Mouse (Mus musculus): Measurements from ENCODE around the gene Sp2.

The Sp2 gene

DNA sequence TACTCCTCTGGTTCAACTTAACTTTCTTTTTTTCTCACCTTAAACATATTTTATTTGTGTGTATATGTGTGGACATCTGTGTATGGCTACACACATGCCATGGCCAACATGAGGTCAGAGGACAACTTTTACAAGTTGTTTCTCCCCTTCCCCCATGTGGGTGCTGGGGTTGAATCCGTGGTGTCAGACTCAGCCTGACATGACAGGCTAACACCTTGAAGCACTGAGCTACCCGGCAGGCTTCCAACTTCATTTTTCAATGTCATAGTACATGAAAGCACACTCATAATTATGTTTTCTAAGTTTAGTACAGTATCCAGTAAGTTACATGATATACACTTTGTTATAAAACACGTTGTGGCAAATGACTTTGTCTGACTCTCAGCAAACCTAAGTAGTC, 12.4 kb downstream of the Sp2 start:
- in situ Hi-C loops (cut with MboI, MseI), result no loop called here

DNA sequence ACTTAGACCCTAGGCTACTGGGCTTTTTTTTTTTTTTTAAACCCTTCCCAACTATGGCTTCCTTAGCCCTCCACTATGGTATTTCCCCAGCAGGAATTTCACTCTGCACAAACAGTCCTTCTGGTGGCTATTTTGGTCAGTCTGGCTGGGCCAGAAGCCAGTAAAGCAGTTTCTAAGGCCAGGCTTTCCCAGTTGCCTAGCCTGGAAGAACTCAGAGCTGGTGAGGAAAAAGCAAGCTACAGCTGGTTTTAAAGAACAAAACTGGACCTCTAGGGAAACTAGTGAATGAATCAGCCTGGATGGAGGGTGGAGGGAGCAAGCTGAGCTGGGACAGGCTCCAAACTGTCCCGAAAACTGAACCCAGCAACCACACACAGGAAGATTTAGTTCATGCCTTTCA, 13.0 kb downstream of the Sp2 start:
- in situ Hi-C loops (cut with MboI, MseI), result no loop called here

DNA sequence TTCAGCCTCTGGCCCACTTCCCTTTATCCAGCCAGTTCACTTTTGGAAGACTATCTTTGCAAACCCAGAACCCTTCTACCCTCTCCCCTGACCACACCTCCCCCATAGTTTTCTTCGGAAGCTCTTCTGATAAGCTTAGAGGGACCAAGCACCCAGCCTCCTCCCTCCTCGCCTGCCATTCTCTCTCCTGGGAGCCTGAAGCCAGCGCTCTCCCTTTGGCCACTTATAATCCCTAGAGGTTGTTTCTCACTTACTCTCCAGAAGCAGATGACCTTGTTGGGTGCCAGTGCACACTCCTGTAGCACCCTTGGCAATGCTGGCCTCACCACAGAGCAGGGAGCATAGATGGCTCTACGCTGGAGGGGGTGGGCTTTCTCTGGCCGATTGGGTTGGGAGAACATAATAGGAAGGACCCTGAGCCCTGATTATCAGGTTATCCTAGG, 13.5 kb downstream of the Sp2 start:
- in situ Hi-C loops (cut with MboI, MseI), result no loop called here

DNA sequence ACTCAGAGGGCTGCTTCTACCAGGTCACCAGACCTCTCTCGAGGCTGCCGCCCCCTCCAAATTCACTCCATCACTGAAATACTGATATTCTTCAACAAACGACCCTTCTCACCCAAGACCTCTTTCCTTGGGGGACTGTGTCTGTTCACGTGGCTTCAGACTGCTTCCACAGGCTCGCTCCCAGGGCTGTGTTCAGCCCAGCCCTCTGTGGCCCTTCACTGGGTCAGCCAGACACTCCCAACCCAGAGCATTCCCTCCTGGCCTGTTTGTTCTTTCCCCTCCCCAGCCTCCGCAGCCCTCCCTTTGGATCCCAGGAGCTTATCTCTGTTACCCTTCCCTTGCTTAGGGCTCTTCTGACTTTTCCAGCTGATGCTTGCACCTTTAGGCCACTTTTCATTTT, 14.3 kb downstream of the Sp2 start:
- in situ Hi-C loops (cut with MboI, MseI), result no loop called here

DNA sequence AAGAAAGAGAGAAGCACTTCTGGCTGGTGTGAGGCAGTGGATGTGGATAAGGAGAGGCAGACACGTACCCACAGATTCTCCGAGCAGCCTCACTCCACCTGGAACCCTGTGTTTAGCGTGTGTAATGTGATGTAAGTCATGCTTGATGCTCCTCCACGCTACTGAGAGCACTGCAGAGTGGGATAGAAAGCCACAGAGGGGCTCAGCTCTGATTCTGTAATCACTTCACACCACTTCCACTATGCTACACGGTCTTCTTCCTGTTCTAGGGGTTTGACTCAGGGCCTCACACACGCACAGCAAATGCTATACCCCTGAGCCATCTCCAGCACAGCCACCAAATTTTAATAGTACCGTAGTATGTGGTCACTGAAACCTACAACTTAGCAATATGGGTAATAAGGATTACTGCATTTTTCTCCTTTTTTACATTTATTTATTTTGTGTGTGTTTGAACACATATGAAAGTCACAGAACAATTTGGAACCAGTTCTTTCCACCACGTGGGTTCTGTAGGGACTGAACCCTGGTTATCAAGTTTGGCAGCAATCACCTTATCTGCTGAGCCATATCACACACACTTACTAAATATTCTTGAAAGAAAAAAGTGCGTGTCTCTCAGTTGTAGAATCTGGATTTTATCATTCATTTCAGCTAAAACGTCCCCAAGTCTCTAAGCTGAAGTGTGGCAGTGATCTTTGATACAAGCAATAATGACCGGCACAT, 15.1 kb downstream of the Sp2 start:
- in situ Hi-C loops (cut with MboI, MseI), result no loop called here

DNA sequence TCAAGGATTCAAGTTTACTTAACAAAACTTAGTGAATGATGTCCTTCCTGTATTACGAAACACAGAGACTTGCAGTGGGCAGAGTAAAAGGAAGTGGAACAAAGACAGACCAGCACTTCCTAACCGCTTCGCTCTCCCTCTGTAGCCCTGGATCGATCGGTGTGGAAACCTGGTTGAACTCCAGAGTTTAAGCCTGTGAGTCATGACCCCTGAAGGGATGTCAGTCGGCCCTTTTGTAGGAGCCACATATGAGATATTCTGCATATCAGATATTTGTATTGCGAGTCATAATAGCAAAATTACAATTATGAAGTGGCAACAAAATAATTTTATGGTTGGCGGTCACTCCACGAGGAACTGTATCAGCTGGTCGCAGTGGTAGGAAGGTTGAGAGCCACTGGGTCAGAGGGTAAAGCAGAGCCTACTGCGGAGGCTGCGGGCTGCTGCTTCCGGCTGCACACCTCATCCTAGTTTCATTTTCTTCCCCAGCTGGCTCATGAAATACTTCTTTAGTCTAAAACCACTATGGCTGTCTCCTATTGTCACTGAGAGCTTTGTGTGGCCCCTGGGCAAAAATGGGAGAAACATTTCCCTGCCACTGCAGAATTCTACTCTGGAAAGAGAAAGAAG, 15.7 kb downstream of the Sp2 start:
- in situ Hi-C loops (cut with MboI, MseI), result no loop called here

DNA sequence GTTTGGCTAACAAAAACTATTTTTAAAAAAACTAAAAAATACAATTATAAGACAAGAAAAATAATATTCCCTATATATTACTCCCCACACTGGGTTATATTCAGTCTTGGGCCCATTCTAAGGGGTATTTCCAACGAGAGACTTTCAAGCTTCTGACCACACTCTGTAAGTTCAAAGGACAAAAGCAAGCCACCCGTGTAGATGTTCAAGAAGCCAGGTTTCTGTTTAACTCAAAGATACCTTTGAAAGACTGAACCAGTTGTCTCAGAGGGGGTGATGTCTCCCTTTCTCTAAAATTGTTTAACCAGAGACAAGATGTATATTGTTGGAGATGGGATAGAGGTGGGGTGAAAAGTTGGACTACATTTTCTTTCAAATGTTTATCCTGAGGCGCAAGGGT, 16.6 kb downstream of the Sp2 start:
- in situ Hi-C loops (cut with MboI, MseI), result no loop called here

DNA sequence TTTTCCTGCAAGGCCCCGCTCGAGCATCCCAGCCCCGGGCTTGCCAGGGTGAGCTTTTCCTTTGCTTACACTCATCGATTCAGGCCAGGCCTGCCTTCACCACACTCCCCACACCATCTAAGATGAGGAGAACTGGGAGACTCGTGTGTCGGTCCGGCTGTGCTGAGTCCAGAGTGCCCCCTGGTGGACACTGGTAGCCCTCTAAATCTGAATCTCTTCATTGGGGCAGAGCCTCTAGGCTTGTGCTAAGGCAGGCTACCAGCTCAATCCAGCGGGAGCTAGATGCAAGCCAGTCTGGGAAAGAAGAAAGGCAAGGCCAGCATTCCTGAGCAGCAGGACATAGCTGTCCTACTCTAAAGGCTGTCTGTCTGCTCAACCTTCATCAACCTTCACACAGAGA, 19.2 kb downstream of the Sp2 start:
- in situ Hi-C loops (cut with MboI, MseI), result no loop called here

DNA sequence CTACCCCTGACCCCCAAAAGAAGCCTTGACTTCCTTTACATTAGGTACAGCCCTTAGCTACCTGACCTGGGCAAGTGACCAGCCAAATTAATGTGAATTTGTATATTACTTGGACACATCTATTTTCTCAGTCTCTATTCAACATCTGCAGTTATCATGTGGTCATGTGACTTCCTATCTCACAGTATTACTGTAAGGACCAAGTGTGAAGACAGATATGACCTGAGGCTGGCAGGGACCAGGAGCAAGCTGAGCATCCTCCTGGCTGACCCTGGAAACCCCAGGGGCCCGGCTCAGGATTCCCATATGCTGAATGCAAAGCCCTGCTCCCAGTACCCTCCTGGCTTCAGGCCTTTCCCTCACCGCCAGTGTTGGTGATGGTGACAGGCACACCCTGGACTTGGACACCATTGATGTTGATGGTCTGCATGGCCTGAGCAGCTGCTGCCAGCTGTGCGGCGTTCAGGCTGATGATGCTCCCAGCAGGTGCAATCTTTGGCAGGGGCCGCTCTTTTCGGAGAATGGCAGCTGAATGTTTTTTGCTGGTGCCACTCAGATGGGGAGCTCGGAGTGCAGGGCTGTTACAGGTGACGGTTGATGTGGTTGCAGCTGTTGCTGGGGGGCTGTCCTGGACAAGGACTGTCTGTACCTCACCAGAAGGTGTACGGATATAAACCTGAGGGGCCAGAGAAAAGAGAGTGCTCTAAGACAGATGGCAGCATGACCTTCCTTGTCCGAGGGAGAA, 25.5 kb downstream of the Sp2 start:
- in situ Hi-C loops (cut with MboI, MseI), result loop anchor here (10.0 kb wide), 1 partner anchor 1208 kb away; no protein-coding TSS in a partner anchor

DNA sequence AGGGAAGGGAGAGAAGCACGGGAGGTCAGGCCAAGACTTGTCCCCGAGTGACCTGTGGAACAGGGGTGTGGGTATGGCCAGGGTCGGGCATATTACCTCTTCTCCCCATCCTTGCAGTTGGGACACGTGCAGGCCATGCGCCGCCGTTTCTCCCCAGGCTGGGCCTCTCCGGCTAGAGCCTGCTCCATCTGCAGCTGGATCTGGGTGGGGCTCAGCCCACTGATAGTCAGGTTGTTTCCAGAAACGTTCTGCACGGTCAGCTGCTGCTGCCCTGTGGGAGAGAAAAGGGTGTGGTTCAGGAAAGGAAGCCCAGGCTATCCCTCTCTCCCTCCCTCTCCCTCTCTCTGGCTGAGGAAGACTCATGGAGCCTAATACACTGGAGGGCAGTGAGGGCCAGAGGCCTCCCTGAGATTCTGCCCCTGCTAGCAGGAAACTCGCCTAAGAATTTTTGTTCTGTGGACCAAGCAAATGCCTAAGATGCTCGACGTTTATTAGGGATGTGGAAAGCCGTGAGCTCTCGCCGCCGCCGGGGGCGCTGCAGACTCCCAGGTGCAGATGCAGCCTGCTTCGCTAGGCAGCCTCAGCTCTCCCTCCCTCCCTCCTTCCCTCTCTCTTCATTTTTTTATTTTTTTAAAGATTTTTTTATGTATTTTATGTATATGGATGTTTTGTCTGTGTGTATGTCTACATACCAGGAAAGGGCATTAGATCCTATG, 26.6 kb downstream of the Sp2 start:
- in situ Hi-C loops (cut with MboI, MseI), result loop anchor here (10.0 kb wide), 1 partner anchor 1209 kb away; no protein-coding TSS in a partner anchor

DNA sequence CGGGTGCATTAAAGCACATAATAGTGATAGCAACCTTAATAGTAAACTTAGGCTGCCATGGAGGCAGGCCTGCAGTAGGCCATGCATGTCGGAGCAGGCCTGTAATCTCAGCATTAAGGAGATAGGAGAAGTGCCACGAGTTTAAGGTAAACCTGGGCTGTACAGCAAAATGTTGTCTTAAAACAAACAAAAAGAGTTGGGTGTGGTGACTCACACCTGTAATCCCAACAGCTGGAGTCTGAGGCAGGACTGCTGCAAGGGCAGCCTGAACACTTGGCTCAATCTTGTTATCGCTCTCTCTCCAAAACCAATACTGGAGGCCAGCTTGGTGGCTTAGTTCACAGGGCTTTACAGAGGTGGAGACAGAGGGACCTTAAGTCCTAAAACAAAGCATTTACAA, 27.7 kb downstream of the Sp2 start:
- in situ Hi-C loops (cut with MboI, MseI), result loop anchor here (10.0 kb wide), 1 partner anchor 1210 kb away; no protein-coding TSS in a partner anchor

DNA sequence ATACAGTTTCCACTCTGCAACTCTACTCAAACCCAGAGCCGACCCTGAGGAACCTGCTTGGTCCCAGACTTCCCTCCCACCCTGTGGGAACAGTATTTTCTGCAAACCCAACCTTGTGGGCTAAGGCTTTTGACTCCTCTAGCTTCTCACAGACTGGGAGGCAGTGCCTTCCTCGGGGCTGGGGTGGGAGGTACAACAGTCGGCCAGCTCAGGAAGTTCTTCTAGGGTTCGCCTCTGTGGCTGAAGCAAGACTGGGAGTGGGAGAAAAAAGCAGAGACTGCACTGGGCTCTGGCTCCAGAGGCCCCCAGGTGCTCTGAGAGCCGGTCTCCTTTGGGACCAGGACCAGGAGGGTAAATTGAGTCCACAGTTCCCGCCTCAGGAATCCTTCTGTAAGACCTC, 29.9 kb downstream of the Sp2 start:
- in situ Hi-C loops (cut with MboI, MseI), result loop anchor here (10.0 kb wide), 1 partner anchor 1212 kb away; no protein-coding TSS in a partner anchor

DNA sequence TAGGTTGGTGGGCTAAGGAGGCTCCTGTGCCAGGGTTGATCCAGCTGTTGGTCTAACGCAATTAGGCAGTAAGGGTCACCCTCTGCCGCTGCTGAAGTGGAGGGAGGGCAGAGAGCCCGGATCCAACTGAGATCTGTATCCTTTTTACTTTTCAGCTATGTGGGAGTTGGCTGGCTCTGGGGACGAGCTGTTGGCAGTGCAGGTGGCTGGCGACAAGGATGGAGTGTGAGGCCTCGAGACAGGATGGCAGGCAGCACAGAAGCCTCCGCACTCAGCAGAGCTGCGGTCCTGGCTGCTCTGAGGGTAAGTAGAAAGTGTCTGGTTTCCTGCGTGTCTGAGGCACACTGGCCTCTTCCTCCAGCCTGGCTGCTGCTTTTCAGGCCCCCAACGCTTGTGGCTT, 30.3 kb downstream of the Sp2 start:
- in situ Hi-C loops (cut with MboI, MseI), result loop anchor here (10.0 kb wide), 1 partner anchor 1212 kb away; no protein-coding TSS in a partner anchor

DNA sequence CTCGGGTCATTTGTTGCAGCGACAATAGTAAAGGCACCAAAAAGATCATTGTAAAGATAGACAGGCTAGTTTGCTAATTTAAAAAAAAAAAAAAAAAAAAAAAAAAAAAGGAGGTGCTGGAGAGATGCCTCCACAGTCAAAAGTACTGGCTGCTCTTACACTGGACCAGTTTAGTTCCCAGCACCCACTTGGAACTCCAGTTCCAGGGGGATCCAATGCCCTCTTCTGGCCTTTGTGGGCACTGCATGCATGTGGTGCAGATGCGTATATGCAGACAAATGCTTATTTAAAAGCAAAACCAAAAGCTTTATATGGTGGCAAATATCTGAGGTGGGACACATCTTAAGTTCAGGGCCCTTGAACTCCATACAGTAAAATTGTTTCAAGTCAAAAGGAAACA, 32.0 kb downstream of the Sp2 start:
- in situ Hi-C loops (cut with MboI, MseI), result loop anchor here (10.0 kb wide), 1 partner anchor 1214 kb away; no protein-coding TSS in a partner anchor

DNA sequence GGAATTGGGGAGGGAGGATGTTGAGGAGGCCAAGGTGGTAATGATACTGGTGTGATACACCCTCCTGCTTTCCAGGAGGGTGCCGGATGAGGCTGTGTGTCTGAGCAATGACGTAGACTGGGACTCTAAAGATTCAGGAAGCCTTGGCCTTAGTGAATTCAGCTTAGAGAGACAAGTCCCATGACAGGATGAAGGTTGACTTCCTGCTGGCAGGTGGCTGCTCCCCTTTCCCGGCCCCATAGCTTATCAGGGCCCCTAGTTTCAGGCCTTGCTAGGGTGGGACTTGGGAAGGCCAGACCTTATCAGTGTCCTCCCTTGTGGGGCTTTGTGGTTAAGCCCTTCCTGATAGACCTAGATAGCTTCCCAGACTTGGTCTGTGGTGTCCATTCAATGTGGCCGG, 34.9 kb downstream of the Sp2 start:
- in situ Hi-C loops (cut with MboI, MseI), result no loop called here

DNA sequence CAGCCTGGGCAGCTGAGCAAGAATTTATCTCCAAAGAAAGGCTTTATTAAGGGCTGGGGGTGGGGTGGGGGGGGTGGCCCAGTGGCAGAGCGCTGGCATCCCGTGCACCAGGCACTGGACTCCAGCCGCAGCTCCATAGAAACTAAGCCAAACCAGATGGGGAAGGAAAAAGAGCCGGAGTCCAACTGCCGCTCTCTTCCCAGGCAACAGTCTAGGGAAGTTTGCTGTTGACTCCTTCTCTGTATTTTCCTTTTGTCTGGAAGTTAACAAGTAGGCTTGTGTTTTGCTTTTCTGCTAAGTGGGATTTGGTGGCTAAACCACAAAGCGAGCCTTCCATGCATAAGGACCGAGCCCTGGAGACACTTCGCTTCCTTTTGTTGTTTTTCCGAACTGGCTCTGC, 36.3 kb downstream of the Sp2 start:
- in situ Hi-C loops (cut with MboI, MseI), result no loop called here

DNA sequence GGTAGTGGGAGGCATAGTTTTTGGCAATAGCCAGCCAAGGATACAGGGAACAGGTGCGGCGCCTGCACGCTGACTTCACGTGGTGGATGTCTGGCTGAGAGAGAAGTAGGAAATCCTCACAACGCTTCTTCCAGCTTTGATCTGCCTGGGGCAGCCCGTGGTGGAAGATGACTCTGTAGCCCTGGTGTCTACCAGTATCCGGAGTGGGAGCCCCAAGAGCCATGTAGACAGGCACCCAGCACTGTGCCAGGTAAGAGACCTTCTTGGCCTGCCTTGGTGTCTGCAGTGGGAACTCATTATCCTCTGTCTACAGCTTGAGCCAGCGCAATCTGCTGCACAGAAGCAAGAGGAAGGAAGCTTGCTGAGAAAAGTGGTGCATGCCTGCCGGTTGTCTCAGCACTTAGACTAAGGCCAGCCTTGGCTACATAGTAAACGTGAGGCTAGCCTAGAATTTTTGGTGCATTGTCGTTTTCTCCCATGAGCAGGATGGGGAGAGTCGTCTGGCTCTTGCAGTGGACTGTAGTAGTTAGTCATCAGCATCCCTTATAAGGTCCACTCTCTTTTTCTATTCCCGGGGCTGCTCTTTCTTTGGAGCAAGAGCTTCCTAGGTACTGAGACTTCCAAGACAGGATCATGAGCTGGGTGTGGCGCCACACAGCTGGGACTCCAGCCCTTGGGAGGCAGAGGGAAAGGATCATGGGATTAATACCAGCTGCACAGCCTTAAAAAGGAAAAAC, 37.7 kb downstream of the Sp2 start:
- in situ Hi-C loops (cut with MboI, MseI), result no loop called here

DNA sequence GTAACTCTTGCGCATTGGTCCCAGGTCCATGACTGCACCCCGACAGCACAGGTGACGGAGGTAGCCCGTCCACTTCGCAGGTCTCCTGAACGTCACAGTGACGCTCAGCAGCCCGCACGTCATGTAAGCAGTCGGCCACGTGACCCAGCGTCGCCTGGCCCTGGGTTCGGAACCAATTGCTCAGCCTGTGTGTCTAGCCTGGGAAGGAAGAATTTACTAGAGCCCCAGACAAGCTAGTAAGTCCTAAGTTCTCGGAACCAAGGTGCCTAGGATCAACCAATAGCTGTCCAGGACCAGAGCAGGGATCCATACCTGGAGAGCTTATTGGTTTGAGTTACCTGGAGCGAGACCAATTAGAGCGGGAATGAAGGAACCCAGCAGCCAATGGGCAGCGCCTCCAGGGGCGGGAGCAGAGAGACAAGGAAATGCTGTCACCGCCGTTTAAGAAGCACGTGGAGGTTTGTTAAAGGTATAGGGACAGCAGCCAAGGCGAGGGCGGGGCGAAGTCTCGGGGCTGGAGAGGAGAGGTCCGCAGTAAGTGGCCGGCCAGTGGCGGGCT, 38.9 kb downstream of the Sp2 start, which contains the start of gene Pnpo:
Gene Pnpo (minus strand): TSS at position 241 of the 559 bp plus-strand sequence.
- in situ Hi-C loops (cut with MboI, MseI), result no loop called here

DNA sequence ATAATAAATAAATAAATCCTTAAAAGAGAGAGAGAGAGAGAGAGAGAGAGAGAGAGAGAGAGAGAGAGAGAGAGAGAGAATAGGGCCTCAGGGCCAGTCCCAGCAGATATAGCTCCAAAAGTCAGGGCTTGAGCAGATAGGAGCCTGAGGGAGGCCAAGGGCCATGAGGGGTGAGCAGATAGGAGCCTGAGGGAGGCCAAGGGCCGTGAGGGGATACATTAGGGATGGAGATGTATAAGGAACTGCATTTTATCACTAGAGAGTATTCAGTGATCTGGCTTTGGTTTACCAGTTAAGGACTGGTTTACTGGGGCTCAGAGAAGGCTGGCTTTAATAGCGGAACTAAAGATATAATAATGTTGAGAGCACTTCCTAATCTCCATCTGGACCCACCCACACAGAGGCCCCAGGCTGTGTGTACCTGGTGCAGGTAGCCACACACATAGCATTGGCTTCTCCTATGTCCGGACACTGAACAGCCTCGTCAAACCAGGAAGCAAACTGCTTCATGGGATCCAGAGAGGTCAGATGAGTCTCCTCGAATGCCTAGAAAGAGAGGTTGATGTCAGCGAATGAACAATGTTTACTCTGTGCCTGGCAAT, 40.7 kb downstream of the Sp2 start:
- in situ Hi-C loops (cut with MboI, MseI), result no loop called here
